Mouse (Mus musculus) liver, embryonic 15.5 days (tissue): ENCODE results near the gene Madcam1. TPM values are rescaled to one million over a fixed set of nuclear protein-coding genes. Genes with fewer than 3 reads are reported as not detected.
A peak's percentile ranks its signal among the peaks of the same experiment; 100 is the strongest.

Source experiments
- ATAC-seq: fragments of 200-750 bp; cut with Nextera tagmentation; 2 replicates; pipeline ENCODE4 v1.8.0; 2017; ENCODE audit warnings: moderate number of reproducible peaks, mild to moderate bottlenecking, moderate library complexity; ENCODE audit not compliant: insufficient read depth
- H3K27ac ChIP-seq: fragments of 300-500 bp; sonication (generic); replicated peaks from 2 replicates; pipeline ENCODE4 v1.5.1; 2015; ENCODE audit warnings: mild to moderate bottlenecking, inconsistent platforms
- H3K27me3 ChIP-seq: fragments of 300-500 bp; sonication (generic); 2 replicates; pipeline ENCODE4 v1.6.1; 2015; ENCODE audit warnings: mild to moderate bottlenecking, inconsistent platforms
- H3K36me3 ChIP-seq: fragments of 300-500 bp; sonication (generic); replicated peaks from 2 replicates; pipeline ENCODE4 v1.6.1; 2015; ENCODE audit warnings: moderate library complexity, mild to moderate bottlenecking, inconsistent platforms
- H3K4me1 ChIP-seq: fragments of 300-500 bp; sonication (generic); replicated peaks from 2 replicates; pipeline ENCODE4 v1.6.1; 2015; ENCODE audit warnings: inconsistent platforms
- H3K4me2 ChIP-seq: fragments of 300-500 bp; sonication (generic); 2 replicates; pipeline ENCODE4 v1.6.1; 2015; ENCODE audit warnings: moderate library complexity, mild to moderate bottlenecking, inconsistent platforms
- H3K4me3 ChIP-seq: fragments of 300-500 bp; sonication (generic); replicated peaks from 2 replicates; pipeline ENCODE4 v1.5.1; 2015; ENCODE audit warnings: mild to moderate bottlenecking, inconsistent platforms
- H3K9ac ChIP-seq: fragments of 300-500 bp; sonication (generic); 2 replicates; pipeline ENCODE4 v1.6.1; 2015; ENCODE audit warnings: moderate library complexity, mild to moderate bottlenecking, inconsistent platforms
- H3K9me3 ChIP-seq: fragments of 300-500 bp; sonication (generic); replicated peaks from 2 replicates; pipeline ENCODE4 v1.6.1; 2016; ENCODE audit warnings: inconsistent platforms
- WGBS: fragments of 180-500 bp; shearing (Covaris S2); methylation state at CpG from one replicate; pipeline ENCODE4 v1.1.7; 2015; ENCODE audit warnings: mixed read lengths; ENCODE audit not compliant: insufficient replicate concordance; 5-methylcytosine and 5-hydroxymethylcytosine counted together
- polyA plus RNA-seq: library from polyadenylated mRNA; unstranded; fragments of >200 nt; fragmentation: Nextera tagmentation; extraction: Ambion mirVana; gene quantifications from 2 replicates; pipeline ENCODE4 v1.2.1, GENCODE M21; 2015

The Madcam1 gene
- polyA plus RNA-seq, 1 experiment from 2014 or later = 0.26 TPM

DNA sequence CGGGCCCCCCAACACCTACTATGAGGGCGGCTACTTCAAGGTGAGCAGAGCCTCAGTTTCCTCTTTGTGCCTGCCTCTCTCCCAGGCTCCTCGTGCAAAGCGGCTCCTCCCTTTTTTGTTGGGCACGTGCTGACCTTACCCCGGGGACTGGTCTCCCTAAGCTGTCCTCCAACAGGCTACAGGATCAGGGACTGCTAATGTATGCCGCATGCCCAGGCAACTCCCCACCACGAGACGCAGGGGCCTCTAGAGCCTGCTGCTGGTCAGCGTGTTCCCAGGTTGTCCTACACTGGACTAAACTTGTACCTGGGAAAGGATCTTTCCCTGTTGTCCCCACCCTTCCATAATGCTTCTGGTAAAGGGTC is 18.2 kb downstream of the Madcam1 start:
- H3K9me3 ChIP-seq = no peaks in the 10 kb centered on the region
- H3K4me1 ChIP-seq = peaks cover 45% of the 10 kb centered on the region
- H3K27ac ChIP-seq = peak overlapping the region; percentile 99
- no peaks in the 10 kb centered on the region; the same call in 1 of the 2 replicates for H3K27me3 ChIP-seq
- peak overlapping the region; percentile 89 for H3K4me2 ChIP-seq
- ATAC-seq = no peak
- H3K4me3 ChIP-seq = peak overlapping the region; percentile 72
- H3K36me3 ChIP-seq = peaks cover 41% of the 10 kb centered on the region
- H3K9ac ChIP-seq = peak overlapping the region; percentile 84
- 0% methylated on average over 10 of the region's 10 CpGs for WGBS

DNA sequence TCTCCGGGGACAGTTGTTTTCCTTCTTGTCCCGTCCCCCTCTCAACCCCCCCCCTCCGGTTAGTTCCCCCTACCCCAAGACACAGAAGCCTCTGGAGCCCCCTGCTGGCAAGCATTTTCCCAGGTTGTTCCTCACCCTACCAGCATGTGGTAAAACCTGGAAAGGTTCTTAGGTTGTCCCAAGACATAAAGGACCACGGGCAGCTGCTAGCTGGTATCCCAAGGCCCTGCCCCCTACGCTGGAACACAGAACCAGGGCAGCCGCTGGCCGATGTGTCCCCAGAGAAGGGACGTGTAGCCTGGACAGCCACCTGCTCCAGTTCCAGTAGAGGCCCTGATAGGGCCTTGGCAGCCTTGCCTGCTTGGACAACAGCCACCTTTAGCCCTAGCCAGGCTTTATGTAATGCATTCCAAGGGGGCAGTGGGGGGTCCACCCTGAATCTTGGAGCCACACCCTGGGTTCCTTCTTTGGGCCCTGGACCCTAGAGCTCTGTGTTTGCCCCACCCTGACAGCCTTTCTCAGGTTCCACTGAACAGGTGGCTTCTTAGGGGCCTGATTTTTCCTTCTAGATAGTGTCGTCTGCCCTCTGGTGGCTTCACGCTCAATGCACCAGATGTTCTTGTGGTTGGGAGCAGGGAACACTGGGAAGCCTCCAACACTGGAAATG is 18.7 kb downstream of the Madcam1 start:
- H3K36me3 ChIP-seq = peaks cover 46% of the 10 kb centered on the region
- peak overlapping the region; percentile 84 for H3K9ac ChIP-seq
- no peaks in the 10 kb centered on the region; the same call in 1 of the 2 replicates for H3K27me3 ChIP-seq
- under 1% methylated on average over 10 of the region's 10 CpGs for WGBS
- H3K4me2 ChIP-seq = peak overlapping the region; percentile 89
- H3K4me1 ChIP-seq = peaks cover 45% of the 10 kb centered on the region
- H3K9me3 ChIP-seq = no peaks in the 10 kb centered on the region
- peak overlapping the region; percentile 72 for H3K4me3 ChIP-seq
- peak overlapping the region; percentile 99 for H3K27ac ChIP-seq
- no peak for ATAC-seq

DNA sequence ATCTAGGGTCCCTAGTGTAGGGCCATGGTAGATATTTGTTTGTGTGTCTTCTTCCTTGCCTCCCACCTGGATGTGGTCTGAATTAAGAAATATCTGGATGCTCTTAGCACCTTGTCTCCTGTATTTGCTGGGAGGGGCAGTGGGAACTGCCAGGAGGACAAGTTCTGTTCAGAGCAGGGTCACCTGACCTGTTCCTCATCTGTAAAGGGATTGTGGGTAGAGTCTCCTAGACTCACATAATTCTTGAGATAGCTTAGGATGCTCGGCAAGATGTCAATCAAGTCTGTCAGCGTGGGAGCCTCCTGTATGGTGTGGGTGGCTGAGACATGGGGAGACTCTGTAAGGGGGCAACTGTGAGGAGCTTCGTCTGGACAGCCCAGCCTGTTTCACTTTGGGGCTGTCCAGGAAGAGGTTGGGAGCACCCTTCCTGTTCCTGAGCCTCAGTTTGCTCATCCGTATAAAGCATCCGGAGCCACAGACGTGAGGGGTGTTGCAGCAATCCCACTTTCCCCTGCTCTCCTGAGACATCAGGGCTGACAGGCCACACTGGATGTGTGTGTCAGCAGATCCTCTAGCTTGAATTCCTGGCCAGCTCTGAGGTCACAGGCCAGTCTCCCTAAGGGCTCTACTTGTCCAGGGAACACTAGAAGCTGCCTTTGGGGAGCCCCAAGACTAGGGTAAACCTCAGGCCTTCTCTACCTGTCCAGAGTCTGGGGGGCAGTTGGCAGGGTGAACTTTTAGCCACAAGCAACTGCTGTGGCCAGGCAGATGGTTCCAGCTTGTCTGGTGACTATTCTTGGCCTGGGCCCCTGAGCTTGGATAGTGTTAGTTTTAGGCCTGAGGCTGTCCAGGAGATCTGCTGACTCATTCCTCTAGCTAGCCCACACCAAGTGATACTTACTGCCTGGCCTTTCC is 19.6 kb downstream of the Madcam1 start:
- Histone ChIP-seq H3K9me3 (no peaks in the 10 kb centered on the region), H3K4me2 (peak overlapping the region; percentile 89), H3K36me3 (peaks cover 55% of the 10 kb centered on the region), H3K27me3 (no peaks in the 10 kb centered on the region; the same call in 1 of the 2 replicates), H3K4me3 (peak overlapping the region; percentile 72), H3K9ac (peak overlapping the region; percentile 84), H3K4me1 (peaks cover 45% of the 10 kb centered on the region), H3K27ac (peak overlapping the region; percentile 99)
- WGBS = 73% methylated on average over 6 of the region's 6 CpGs
- ATAC-seq = no peak

DNA sequence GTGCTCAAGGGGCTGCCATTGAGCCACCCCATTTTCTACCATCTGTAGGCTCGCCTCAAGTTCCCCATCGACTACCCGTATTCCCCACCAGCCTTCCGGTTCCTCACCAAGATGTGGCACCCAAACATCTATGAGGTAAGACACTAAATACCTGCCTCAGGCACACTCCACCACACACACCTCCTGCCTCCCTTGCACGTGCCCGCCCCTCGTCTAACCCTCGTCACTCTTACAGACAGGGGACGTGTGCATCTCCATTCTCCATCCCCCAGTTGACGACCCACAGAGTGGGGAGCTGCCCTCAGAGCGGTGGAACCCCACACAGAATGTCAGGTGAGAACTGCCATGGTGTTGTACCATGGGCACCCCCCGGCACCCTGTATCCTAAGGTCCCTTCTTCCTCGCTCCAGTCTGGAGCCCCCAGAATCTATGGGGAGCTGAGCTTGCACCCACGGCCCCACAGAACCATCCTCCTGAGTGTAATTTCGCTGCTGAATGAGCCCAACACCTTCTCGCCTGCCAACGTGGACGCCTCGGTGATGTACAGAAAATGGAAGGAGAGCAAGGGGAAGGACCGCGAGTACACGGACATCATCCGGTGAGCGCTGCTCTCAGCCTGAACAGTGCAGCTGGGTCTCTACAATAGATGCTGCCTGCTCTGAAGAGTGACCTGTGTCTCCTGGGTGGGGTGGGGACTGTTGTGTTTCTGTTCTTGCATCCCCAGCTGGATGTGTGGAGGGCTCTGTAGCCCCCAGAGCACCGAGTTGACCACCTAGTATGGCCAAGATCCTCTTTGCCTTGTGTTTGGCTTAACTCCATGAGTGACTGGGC is 20.6 kb downstream of the Madcam1 start:
- Histone ChIP-seq H3K4me3 (peak overlapping the region; percentile 72; the same call in 1 of the 2 replicates), H3K27ac (0 out of 2 replicates have a peak overlapping the region, but pooled peaks have one; percentile 99), H3K4me1 (peaks cover 41% of the 10 kb centered on the region), H3K27me3 (no peaks in the 10 kb centered on the region), H3K9ac (no peak overlapping the region), H3K4me2 (peak overlapping the region; percentile 89; the same call in 1 of the 2 replicates), H3K9me3 (no peaks in the 10 kb centered on the region), H3K36me3 (peaks cover 64% of the 10 kb centered on the region)
- WGBS = 88% methylated on average over 25 of the region's 25 CpGs
- ATAC-seq = no peak

DNA sequence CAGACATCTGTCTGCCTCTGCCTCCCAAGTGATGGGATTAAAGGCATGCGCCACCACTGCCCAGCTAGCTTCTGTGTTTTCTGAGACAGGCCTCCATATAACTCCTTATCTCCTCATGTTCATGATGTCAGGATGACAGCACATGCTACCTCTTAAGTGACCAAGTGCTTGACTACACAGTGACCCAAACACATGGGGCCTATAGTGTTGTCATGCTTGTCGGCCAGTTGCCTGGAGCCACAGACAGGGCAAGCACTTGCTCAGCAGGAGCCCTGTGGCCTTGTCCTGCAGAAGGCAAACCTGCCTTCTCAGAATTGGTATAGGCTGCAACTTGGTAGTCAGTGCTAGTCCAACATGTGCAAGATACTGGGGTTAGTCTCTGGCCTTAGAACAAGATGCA is 21.9 kb downstream of the Madcam1 start:
- ATAC-seq = no peak
- 83% methylated on average over 2 of the region's 2 CpGs for WGBS
- no peak overlapping the region for H3K4me2 ChIP-seq
- no peak overlapping the region for H3K27ac ChIP-seq
- no peak overlapping the region for H3K4me3 ChIP-seq
- H3K4me1 ChIP-seq = peaks cover 29% of the 10 kb centered on the region
- H3K9me3 ChIP-seq = no peaks in the 10 kb centered on the region
- no peaks in the 10 kb centered on the region for H3K27me3 ChIP-seq
- peaks cover 64% of the 10 kb centered on the region for H3K36me3 ChIP-seq
- no peak overlapping the region for H3K9ac ChIP-seq

DNA sequence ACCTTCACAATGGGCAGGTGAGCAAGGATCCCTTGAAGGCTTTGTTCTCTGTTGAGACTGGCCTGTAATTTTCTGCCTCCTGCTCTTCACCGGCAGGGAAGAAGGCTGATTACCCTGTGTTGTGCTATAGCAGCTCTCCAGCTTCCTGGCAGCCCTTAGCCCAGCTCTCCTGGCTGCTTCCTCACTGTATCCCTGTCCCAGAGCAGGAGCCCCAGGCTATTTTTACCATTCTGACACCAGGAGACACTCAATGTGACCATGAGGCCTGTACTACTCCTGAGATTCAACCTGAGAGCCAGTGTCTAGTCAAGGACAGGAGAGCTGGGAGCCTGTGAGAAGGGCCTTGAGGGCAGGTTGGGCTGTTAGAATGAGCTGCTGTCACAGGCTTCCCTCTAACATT is 22.3 kb downstream of the Madcam1 start:
- Histone ChIP-seq H3K36me3 (peaks cover 64% of the 10 kb centered on the region), H3K9ac (no peak overlapping the region), H3K4me3 (no peak overlapping the region), H3K27ac (no peak overlapping the region), H3K9me3 (no peaks in the 10 kb centered on the region), H3K4me2 (no peak overlapping the region), H3K27me3 (no peaks in the 10 kb centered on the region), H3K4me1 (peaks cover 26% of the 10 kb centered on the region)
- 88% methylated on average over 1 of the region's 1 CpGs for whole genome bisulfite sequencing
- no peak for ATAC-seq

DNA sequence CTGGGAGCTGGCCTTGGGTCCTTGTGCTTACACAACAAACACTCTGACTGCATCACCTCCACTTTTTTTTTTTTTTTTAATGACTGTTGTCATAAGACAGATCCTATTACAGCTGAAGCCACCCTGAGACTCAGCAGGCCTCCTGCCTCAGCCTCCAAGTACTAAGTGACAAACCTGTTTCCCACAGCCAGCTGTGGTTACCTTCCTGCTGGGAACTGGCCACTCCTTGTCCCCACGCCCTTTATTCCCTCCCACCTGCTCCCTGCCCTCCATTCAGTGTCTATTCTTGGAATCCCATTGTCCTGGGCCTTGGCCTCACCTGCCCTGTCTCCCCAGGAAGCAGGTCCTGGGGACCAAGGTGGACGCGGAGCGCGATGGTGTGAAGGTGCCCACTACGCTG is 23.2 kb downstream of the Madcam1 start:
- Histone ChIP-seq H3K4me3 (no peak overlapping the region), H3K27ac (no peak overlapping the region), H3K9me3 (no peaks in the 10 kb centered on the region), H3K4me2 (no peak overlapping the region), H3K9ac (no peak overlapping the region), H3K4me1 (peaks cover 26% of the 10 kb centered on the region), H3K36me3 (peaks cover 64% of the 10 kb centered on the region), H3K27me3 (no peaks in the 10 kb centered on the region)
- ATAC-seq = no peak
- WGBS = 90% methylated on average over 6 of the region's 6 CpGs

DNA sequence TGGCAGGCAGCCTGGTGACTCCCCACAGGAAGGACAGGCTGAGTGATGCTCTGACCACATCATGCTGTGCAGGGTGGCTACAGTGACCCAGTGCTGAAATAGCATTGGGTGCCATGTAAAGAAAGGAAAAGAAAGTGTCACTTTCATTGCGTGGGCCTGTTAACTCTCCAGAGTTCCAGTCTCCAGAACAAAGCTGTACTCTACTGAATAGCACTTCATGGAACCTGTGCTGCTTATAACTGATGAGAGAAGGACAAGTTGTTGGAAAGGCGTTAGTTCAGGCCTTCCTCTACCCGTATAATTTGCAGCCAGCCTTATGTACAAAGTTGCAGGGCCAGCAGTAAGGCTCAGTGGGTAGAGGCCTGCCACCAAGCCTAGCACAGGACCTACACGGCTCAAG is 24.4 kb downstream of the Madcam1 start, which contains the start of gene Gzmm:
Gene Gzmm, plus strand, starts transcription at position 301 of the 400 bp plus-strand sequence.
- no peak within 1 kb of the TSS for H3K9ac ChIP-seq
- no peak within 1 kb of the TSS for H3K4me2 ChIP-seq
- no peak within 1 kb of the TSS for H3K27ac ChIP-seq
- H3K36me3 ChIP-seq = peaks cover 61% of the 10 kb centered on the region
- no peak within 1 kb of the TSS for H3K4me3 ChIP-seq
- H3K27me3 ChIP-seq = no peaks in the 10 kb centered on the region
- peaks cover 15% of the 10 kb centered on the region for H3K4me1 ChIP-seq
- 76% methylated on average over 4 of the region's 4 CpGs for WGBS
- no peaks in the 10 kb centered on the region for H3K9me3 ChIP-seq
- ATAC-seq = no peak

DNA sequence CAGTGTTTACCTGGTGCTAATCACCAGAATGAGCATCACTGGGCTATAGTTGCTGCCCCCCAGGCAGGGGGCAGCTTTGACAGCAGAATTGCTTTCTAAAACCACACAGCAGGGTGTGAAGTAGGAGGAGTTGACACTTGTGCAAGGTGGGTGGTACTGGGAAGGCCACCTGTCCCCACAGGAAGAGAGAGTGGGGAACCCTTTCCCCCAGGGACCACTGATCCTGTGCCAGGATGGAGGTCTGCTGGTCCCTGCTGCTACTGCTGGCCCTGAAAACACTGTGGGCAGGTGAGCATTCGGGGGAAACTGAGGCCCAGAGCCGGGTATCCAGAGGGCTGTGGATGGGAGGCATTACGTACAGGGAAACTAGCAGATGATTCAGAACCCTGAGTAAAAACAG is 24.8 kb downstream of the Madcam1 start:
- Histone ChIP-seq H3K4me3 (no peak overlapping the region), H3K27ac (no peak overlapping the region), H3K9me3 (no peaks in the 10 kb centered on the region), H3K9ac (no peak overlapping the region), H3K4me2 (no peak overlapping the region), H3K27me3 (no peaks in the 10 kb centered on the region), H3K4me1 (peaks cover 10% of the 10 kb centered on the region), H3K36me3 (peaks cover 56% of the 10 kb centered on the region)
- ATAC-seq = no peak
- 76% methylated on average over 3 of the region's 3 CpGs for WGBS

DNA sequence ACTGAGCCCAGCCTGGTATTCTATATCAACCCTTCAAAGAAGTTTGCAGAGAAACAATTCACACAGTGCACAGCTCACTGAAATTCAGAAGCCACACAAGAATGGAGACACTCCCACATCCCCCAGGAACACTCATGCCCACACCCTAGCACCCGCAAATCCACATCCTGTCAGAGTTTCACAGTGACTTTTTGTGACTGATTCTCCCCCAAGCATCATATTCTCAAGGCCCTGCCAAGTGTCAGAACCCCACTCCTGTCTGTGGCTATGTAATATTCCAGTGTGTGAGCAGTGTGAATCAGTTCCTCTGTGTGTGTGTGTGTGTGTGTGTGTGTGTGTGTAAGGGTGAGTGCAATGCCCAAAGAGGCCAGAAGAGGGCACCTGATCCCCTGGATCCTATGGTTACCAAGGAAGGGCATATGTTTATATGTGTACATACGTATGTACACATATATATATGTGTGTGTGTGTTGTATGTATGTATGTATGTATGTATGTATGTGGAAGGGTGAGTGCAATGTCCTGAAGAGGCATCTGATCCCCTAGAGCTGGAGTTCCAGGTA is 27.7 kb downstream of the Madcam1 start:
- no peak for ATAC-seq
- 75% methylated on average over 2 of the region's 2 CpGs for WGBS
- H3K4me2 ChIP-seq = no peak overlapping the region

More for the DNA sequence above, 27.7 kb downstream of the Madcam1 start:
- Histone ChIP-seq H3K36me3 (peaks cover 28% of the 10 kb centered on the region), H3K4me3 (no peak overlapping the region), H3K27me3 (no peaks in the 10 kb centered on the region), H3K27ac (no peak overlapping the region), H3K4me1 (peaks cover 11% of the 10 kb centered on the region; the same call in 1 of the 2 replicates), H3K9me3 (no peaks in the 10 kb centered on the region), H3K9ac (no peak overlapping the region)
